Mouse (Mus musculus) olfactory bulb, adult 2 months (tissue): ENCODE data around the gene Zbtb8b. TPM values are rescaled to one million over a fixed set of nuclear protein-coding genes. Genes with fewer than 3 reads are reported as not detected.

ENCODE experiments used
- H3K27ac ChIP-seq: fragments of 200-500 bp; 2 replicates; pipeline ENCODE4 v1.5.1; 2012; ENCODE audit warnings: low read depth, low read length; ENCODE audit not compliant: insufficient read depth
- H3K4me1 ChIP-seq: fragments of 200-500 bp; 2 replicates; pipeline ENCODE4 v1.6.1; 2012; ENCODE audit warnings: low read length; ENCODE audit not compliant: control insufficient read depth, insufficient read depth
- H3K4me3 ChIP-seq: fragments of 200-500 bp; 2 replicates; pipeline ENCODE4 v1.5.1; 2012; ENCODE audit warnings: mild to moderate bottlenecking, low read depth, low read length, moderate library complexity; ENCODE audit not compliant: insufficient read depth
- CTCF ChIP-seq: fragments of 200-500 bp; IDR thresholded peaks from 2 replicates; pipeline ENCODE4 v1.5.1; 2012; ENCODE audit warnings: low read depth, mild to moderate bottlenecking, low read length, moderate library complexity; ENCODE audit not compliant: insufficient read depth
- POLR2A ChIP-seq: fragments of 200-500 bp; IDR thresholded peaks from 2 replicates; pipeline ENCODE4 v1.6.1; 2012; ENCODE audit warnings: mild to moderate bottlenecking, low read depth, low read length, moderate library complexity; ENCODE audit not compliant: insufficient read depth
- WGBS: fragments of 180-500 bp; shearing (Covaris S2); methylation state at CpG from one replicate; pipeline ENCODE4 v1.1.7; 2018; 5-methylcytosine and 5-hydroxymethylcytosine counted together
- polyA plus RNA-seq: library from polyadenylated mRNA; stranded (reverse); fragments of >200 nt; gene quantifications from 2 replicates; pipeline ENCODE4 v1.2.4, GENCODE M21; 2012; ENCODE audit warnings: low replicate concordance; ENCODE audit not compliant: missing spikeins, insufficient read depth, insufficient read length

Gene Zbtb8b
- polyA plus RNA-seq, 1 experiment, result not detected

DNA sequence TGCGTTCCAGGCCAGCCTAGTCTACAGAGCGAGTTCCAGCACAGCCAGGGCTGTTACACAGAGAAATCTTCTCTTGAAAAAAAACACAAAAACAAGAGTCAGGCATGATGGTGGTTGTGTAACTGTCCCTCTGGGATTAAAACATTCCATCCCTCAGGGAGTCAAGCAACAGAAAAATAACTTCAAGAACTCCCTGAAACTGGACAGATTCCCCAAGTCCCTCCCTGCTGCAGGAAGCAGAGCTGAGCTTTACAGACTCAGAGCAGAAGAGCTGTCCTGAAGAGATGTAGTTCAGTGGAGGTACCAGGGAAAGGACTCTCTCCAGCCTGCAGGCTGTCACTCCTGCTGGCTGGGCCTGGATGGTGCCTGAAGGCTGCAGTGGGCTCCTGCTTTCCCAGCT lies 58.2 kb downstream of the Zbtb8b start:
- Histone ChIP-seq H3K4me1 (no peaks in the 10 kb centered on the region), H3K4me3 (no peak overlapping the region), H3K27ac (no peak overlapping the region)
- no peak for TF ChIP-seq POLR2A
- TF ChIP-seq CTCF, result no peak
- 93% methylated on average over 2 of the region's 2 CpGs for WGBS

DNA sequence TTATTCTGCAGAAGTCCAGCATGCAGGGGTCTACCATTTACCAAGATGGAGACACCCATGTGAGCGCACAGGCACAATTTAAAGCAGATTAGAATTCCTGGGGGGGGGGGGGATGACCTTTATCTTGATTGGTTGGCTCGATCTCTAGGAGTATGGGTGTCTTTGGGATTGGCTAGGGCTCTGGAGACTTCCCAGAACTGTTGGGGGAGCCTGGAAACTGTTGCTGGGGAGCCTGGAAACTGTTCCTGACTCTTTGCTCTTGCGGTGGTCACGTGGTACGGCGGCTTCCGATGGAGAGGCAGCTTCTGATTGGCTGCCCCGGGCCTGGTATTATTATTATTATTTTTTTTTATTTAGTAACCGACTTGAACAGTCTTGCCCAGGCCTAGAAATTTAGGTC lies 58.6 kb downstream of the Zbtb8b start:
- Histone ChIP-seq H3K4me3 (no peak overlapping the region), H3K4me1 (no peaks in the 10 kb centered on the region), H3K27ac (no peak overlapping the region)
- no peak for TF ChIP-seq POLR2A
- TF ChIP-seq CTCF, result no peak
- 86% methylated on average over 9 of the region's 9 CpGs for WGBS

DNA sequence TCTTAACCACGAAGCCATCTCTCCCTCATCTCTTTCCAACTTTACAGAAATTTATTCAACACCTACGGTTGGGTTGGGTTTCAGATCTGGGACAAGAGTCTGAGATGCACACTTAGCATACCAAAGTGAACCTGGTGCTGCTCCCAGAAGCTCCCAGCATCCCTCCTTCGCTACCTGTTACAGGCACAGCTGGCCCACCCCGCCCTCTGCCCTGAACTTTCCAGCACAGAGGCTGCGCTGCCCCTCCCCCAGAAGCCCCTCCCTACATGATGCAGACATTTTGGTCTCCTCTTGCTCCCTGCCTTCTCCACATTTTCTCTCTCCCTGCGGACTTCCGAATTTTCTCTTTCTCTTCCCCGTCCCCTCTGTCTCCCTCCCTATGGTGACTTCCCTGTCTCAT lies 59.5 kb downstream of the Zbtb8b start:
- Histone ChIP-seq H3K4me1 (no peaks in the 10 kb centered on the region), H3K4me3 (no peak overlapping the region), H3K27ac (no peak overlapping the region)
- no peak for TF ChIP-seq POLR2A
- no peak for TF ChIP-seq CTCF
- 86% methylated on average over 8 of the region's 8 CpGs for WGBS

DNA sequence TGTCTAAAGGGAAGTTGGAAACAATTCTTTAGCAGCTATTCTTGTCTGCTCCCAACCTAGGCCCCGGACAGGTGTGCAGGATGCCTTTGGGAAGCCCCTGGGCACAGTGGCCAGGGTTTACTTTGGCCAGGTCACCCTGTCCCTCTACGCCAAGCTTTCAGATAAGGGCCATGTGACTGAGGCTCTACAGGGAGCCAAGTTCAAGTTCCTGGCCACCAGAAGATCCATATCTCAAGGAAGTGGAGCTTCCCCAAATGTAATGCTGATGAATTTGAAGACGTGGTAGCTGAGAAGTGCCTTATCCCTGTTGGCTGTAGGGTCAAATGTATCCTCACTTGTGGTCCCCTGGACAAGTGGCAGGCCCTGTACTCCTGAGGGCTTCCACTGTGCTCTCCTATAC lies 60.8 kb downstream of the Zbtb8b start:
- H3K4me1 ChIP-seq, result no peaks in the 10 kb centered on the region
- TF ChIP-seq CTCF (no peak), POLR2A (no peak)
- no peak overlapping the region for H3K27ac ChIP-seq
- 92% methylated on average over 3 of the region's 3 CpGs for WGBS
- H3K4me3 ChIP-seq, result no peak overlapping the region

DNA sequence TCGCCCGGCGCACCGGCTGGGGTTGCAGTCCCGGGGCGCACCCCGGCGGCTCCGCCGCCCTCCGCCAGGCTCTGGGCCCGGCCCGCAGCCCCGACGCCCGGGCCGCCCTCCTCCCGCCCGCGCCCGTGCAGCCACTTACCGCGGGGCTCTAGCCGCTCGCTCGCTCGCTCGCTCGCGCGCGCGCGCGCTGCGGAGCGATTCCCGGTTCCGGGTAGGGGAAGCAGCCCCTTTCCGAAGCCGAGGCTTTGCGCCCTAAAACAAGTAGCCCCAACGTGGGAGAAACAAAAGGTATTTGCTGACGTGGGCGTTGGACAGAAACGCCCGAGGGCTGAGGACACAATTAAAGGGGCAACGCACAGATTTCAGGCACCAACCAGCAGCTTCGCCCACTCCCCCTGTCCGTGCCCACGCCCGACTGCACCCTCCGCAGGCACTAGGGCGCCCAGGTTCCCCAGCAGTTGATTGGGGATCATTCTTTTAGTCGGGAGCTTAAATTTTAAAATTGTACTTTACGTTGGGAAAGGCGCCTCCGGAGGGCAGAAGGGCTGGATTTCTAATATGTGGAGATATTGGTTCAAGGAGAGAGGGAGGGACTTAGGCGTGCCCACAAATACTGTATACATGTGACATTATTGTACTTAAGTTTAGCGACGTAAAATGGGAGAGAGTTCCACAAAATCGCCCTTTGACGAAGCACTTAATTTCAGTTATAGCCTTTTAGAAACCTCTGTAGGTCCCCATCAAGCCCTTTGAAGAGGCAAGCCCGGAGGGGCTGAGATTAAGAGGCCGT lies 62.9 kb downstream of the Zbtb8b start, which contains the start of gene Zbtb8a:
TSS of gene Zbtb8a (minus strand) at position 516 of the 790 bp plus-strand sequence.
- H3K4me3 ChIP-seq, result peak within 1 kb of the TSS; percentile 89
- H3K27ac ChIP-seq, result peak within 1 kb of the TSS; percentile 55
- TF ChIP-seq CTCF (no peak), POLR2A (peak; percentile 29; the same call in 1 of the 2 replicates)
- H3K4me1 ChIP-seq, result no peaks in the 10 kb centered on the region
- WGBS, result under 1% methylated on average over 60 of the region's 65 CpGs

DNA sequence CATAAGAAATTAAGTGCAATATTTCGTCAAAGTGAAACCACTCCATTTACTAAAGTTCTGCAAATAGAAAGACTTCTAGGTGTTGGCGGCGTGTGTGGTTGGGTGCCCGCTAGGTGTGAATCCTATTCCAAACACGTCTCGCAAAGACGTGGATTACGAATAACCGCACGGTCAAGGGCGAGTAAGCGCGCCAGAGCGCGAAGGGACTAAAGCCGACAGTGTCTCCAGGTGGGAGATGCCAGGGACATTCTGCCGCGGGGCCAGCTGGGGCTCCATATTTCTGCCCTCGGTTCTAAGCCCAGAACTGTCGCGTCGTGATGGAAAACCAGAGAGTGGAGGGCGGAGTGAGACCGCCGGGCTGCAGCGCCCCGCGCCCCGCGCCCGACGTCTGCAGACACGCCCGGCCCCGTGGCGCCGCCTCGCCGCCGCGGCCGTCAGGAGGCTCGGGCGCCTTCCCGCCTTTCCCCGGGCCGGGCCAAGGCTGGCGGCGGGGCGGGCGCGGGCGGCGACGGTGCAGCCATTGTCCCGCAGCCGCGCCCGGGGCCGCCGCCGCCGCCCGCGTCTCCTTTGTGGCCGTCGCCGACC lies 63.6 kb downstream of the Zbtb8b start:
- Histone ChIP-seq H3K27ac (peak overlapping the region; percentile 55), H3K4me1 (no peaks in the 10 kb centered on the region), H3K4me3 (peak overlapping the region; percentile 89)
- no peak for TF ChIP-seq CTCF
- no peak for TF ChIP-seq POLR2A
- WGBS, result 1% methylated on average over 66 of the region's 68 CpGs

DNA sequence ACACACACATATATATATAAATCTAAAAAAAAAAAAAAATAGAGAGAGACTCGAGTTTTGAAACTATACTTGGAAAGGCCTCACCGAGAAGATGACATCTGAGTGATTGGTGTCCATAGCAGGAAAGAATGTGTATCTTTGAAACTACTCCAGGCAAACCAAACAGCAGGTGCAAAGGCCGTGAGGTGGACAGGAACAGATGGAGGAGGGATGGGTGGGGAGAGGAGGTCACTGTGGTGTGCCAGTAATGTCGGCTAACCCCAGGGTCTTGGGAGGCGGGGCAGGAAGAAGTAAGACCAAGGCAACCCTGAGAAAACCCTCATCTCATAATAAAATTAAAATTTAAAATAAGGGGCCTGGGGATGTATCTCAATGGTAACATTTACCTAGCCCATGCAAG lies 64.8 kb downstream of the Zbtb8b start:
- H3K4me3 ChIP-seq, result no peak overlapping the region
- no peak for TF ChIP-seq POLR2A
- TF ChIP-seq CTCF, result no peak
- WGBS, result 88% methylated on average over 5 of the region's 5 CpGs
- no peak overlapping the region for H3K27ac ChIP-seq
- H3K4me1 ChIP-seq, result no peaks in the 10 kb centered on the region

Other genes with a start within 250 kb of the Zbtb8b start
- not detected in 2 replicates for gene C77080, start 179.4 kb downstream of the Zbtb8b start, polyA plus RNA-seq
- not detected in 2 replicates for gene Sync, start 153.2 kb downstream of the Zbtb8b start, polyA plus RNA-seq
- not detected in 2 replicates for gene Rbbp4, start 105.5 kb downstream of the Zbtb8b start, polyA plus RNA-seq
- gene Zbtb8os, start 105.2 kb downstream of the Zbtb8b start, polyA plus RNA-seq, result not detected in 2 replicates
- gene Zbtb8a, start 62.7 kb downstream of the Zbtb8b start, polyA plus RNA-seq, result not detected in 2 replicates
- gene Bsdc1, start 20.7 kb upstream of the Zbtb8b start, polyA plus RNA-seq, result not detected in 2 replicates
- not detected in 2 replicates for gene Tssk3, start 50.2 kb upstream of the Zbtb8b start, polyA plus RNA-seq
- not detected in 2 replicates for gene Fam229a, start 50.3 kb upstream of the Zbtb8b start, polyA plus RNA-seq
- gene Marcksl1, start 72.7 kb upstream of the Zbtb8b start, polyA plus RNA-seq, result 192 TPM in 1 of 2 replicates, not detected in the other
- gene Hdac1, start 101.9 kb upstream of the Zbtb8b start, polyA plus RNA-seq, result not detected in 2 replicates
- 579 and 1,574 TPM in 2 replicates for gene Lck, start 132.8 kb upstream of the Zbtb8b start, polyA plus RNA-seq
- not detected in 2 replicates for gene Fam167b, start 137.7 kb upstream of the Zbtb8b start, polyA plus RNA-seq
- gene Eif3i, start 159.8 kb upstream of the Zbtb8b start, polyA plus RNA-seq, result not detected in 2 replicates
- 500 TPM in 1 of 2 replicates, not detected in the other for gene Tmem234, start 159.8 kb upstream of the Zbtb8b start, polyA plus RNA-seq
- not detected in 2 replicates for gene Dcdc2b, start 173.4 kb upstream of the Zbtb8b start, polyA plus RNA-seq
- not detected in 2 replicates for gene Iqcc, start 178.2 kb upstream of the Zbtb8b start, polyA plus RNA-seq
- not detected in 2 replicates for gene Ccdc28b, start 183.1 kb upstream of the Zbtb8b start, polyA plus RNA-seq
- gene Txlna, start 200.2 kb upstream of the Zbtb8b start, polyA plus RNA-seq, result not detected in 2 replicates
- not detected in 2 replicates for gene Kpna6, start 231.9 kb upstream of the Zbtb8b start, polyA plus RNA-seq